Mouse (Mus musculus): Measurements from ENCODE around the gene Tesk2.

Tesk2 gene

DNA sequence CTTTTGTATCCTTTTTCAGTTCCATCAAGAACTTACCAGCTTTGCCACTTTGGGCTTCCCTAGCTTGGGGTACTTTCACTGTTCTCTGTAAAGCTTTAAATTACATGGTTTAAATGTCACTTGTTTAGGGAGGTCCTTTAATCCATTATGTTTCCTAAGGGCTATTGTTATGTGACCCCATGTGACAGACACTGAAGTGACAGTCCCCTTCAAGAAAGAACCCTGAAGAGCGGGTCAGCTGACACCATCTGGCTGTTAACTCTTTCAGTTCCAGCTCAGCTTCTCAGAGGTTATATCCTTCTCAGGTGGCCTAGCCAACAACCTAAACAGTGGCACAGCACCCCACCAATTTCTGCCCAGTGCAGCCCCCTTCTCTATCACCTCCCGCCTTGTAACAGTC lies 133.5 kb downstream of the Tesk2 start:
- DNase-seq (ENCODE audit: low read depth, low spot score) = no peak

Data from forelimb bud, embryonic 11.5 days (tissue).